Mouse (Mus musculus) leukemia stem cell, adult 10-12 weeks (primary cell): ENCODE results near the gene Lrsam1. TPM values are rescaled to one million over a fixed set of nuclear protein-coding genes. Genes with fewer than 3 reads are reported as not detected.

Experiments
- polyA plus RNA-seq: library from polyadenylated mRNA; stranded (reverse); fragments of >175 nt; gene quantifications from 2 replicates; pipeline ENCODE4 v1.2.3, GENCODE M21; 2012; ENCODE audit warnings: low replicate concordance

Lrsam1 gene
- polyA plus RNA-seq: 8.3 and 8.9 TPM in 2 replicates

DNA sequence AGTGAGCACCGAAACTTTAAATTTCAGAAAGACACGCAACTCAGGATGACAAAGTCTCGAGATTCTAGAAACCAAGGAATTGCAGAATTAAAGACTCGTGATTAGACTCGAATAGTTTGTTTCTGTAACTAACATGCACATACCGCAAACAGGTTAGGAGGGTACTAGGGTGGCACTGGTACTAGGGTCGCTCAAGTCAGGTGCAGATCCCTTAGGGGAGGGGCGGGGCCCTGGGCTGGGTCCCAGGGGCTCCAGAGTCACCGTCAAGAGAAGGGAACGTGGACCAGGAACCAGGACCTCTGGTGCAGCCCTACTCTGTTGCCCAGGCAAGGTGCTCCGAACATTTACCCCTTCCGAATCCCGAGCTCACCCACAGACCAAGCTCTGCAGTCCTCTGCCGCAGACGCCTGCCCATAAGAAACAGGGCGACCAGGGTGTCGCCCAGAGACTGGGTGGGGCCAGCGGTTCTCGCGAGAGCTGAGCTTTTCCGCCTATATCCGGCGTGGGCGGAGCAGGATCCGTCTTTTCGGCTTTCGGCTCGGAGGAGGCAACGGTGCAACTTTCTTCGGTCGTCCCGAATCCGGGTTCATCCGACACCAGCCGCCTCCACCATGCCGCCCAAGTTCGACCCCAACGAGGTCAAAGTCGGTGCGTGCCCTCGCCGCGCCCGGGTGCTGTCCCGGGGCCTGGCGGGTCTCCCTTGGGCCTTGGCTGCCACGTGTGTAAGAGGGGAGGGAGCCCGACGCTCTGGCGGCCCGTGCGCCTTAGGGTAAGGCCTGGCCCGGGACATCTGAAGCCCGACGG is at the start of gene Lrsam1, which contains the start of gene Rpl12:
TSS of gene Lrsam1 (minus strand) at position 423 of the 804 bp plus-strand sequence.
TSS of gene Rpl12 (plus strand) at position 368 of the 804 bp plus-strand sequence.

DNA sequence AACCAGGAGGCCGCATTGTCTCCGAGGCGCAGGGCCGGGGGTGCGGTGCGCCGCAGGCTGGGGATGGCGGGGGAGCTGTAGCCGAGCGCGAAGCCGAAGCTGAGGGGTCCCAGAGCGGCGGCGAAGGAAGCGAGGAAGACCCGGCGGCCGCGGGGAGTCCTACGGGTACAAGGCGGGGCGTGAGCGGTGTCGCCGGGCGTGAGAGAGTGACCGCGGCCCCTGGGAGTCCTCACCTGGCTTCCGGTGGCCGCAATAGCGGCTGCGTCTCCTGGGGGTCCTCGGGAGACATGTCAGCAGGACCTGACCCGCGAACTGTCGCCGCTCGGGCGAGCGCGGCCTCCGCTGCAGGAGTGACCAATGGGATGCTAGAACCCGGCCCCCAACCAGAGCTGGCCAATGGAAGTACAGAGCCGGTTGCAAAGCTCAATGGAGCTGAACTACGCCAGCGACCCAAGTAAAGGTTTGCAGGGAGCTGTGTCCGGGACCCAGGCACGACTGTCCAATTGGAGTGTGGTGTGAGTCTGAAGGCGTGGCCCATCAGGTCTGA is 20.4 kb upstream of the Lrsam1 start, which contains the start of gene Slc2a8:
TSS of gene Slc2a8 (minus strand) at position 359 of the 547 bp plus-strand sequence.

DNA sequence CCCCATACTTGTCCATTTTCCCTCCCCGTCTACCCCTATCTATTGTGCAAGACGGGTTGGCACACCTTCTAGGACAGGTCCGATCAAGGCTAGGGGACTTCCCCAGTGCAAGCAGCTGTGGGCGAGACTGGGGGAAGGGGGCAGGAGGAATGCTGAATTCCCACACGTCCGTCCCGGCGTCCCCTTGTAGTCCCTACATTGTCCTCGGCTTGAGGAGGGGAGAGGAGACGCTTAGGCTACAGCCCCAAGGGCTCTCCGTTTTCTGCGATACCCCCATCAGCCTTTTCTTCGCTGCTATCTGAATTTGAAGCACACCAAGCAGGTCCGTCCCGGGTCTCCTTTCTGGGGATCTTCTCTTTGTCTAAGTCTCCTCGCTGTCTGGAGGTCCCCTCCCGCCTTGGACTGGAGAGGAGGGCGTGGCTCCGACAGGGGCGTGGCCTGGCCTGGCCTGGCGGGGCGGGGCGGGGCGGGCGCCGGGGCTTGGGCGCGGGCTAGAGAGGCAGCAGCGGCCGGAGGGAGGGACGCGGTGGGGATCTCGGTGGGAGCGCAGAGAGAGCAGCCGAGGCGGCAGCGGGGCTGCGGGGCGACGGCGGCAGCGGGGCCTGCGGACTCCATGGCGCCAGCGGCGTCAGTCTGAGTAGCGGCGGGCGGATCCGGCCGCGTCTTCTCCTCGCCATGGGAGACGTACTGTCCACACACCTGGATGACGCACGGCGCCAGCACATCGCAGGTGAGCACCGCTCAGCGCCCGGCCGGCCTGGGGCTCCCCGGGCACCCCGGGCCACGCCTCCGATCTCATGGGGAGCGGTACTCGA is 85.5 kb downstream of the Lrsam1 start, which contains the start of gene Fam129b:
TSS of gene Fam129b (plus strand) at position 440 of the 815 bp plus-strand sequence.

Other genes starting within 250 kb of the Lrsam1 start
- 38.8 and 118 TPM in 2 replicates for gene Cdk9, start 248.5 kb downstream of the Lrsam1 start, polyA plus RNA-seq
- gene Sh2d3c, start 240.6 kb downstream of the Lrsam1 start, polyA plus RNA-seq: 29.1 and 30.6 TPM in 2 replicates
- not detected in 2 replicates for gene 6330409D20Rik, start 220.6 kb downstream of the Lrsam1 start, polyA plus RNA-seq
- 43.2 and 120 TPM in 2 replicates for gene Tor2a, start 204.4 kb downstream of the Lrsam1 start, polyA plus RNA-seq
- 0.10 and 0.16 TPM in 2 replicates for gene Ttc16, start 186.0 kb downstream of the Lrsam1 start, polyA plus RNA-seq
- gene Ptrh1, start 185.8 kb downstream of the Lrsam1 start, polyA plus RNA-seq: 6.5 and 19.0 TPM in 2 replicates
- not detected in 2 replicates for gene Cfap157, start 177.2 kb downstream of the Lrsam1 start, polyA plus RNA-seq
- 3.1 and 6.5 TPM in 2 replicates for gene Stxbp1, start 114.4 kb downstream of the Lrsam1 start, polyA plus RNA-seq
- gene Fam129b, start 85.5 kb downstream of the Lrsam1 start, polyA plus RNA-seq: 10.7 and 18.4 TPM in 2 replicates
- gene Rpl12, start 55 bp downstream of the Lrsam1 start, polyA plus RNA-seq: 749 and 1,306 TPM in 2 replicates
- 169 and 366 TPM in 2 replicates for gene Slc2a8, start 20.5 kb upstream of the Lrsam1 start, polyA plus RNA-seq
- gene Garnl3, start 170.0 kb upstream of the Lrsam1 start, polyA plus RNA-seq: 0.43 and 0.54 TPM in 2 replicates